Mouse (Mus musculus) stomach, postnatal 0 days (tissue): ENCODE results near the gene Zfp28.

Source experiments
- CTCF ChIP-seq: IDR thresholded peaks from 2 replicates; pipeline ENCODE4 v1.5.1; 2016; ENCODE audit warnings: antibody characterized with exemption, low read depth, mild to moderate bottlenecking, moderate library complexity
- EP300 ChIP-seq: optimal IDR thresholded peaks from 2 replicates; pipeline ENCODE3; 2016; ENCODE audit warnings: antibody characterized with exemption

DNA sequence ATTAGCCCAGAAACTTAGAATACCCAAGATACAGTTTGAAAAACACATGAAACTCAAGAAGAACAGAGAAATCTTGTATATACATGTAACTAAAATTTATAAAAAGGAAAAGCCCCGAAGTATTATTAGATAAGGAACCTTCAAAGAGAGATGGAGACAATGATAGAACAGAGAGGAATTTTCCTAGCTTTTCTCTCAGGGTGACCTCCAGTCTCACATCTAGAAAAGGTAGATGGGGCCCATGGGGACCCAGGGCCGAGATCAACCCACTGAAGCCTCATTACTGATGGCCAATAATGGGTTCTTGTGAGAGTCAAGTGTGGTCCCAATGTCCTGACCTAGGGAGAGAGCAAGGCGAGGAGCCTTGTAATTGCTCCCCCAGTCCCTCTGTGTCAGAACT lies 55.3 kb downstream of the Zfp28 start, which contains the start of gene Olfr1344:
- TF ChIP-seq CTCF: no peak
- no peak for TF ChIP-seq EP300
